Mouse (Mus musculus) lung, postnatal 10 days (tissue): ENCODE measurements at regions not wholly inside any gene's neighbourhood (a gene's known extent, or its start where the extent isn't known, plus 50 kb on each side); places are given as distances from the start of the nearest gene placed in this dataset.

Experiments used
- DNase-seq: peaks from one replicate; pipeline ENCODE4 v3.0.0; 2021

DNA sequence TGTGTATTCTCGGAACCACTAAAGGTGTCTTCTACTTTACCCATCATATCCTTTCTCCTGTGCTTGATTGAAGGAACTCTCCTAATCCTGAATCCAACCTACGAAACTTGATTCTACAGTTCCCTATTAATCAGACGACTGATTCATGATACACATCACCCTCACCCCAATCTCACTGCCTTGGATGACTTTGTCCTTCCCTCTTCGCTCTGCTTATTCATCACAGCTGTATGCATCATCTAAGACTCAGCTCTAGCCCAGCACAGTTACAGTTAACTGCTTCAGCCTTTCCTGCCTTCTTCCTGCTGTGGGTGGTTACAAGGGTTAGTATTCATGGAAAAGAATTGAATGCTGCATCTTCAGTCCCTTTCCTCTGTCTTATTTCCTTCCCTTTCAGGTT lies 640.1 kb upstream of the Cited2 start:
- DNase-seq: no peak

DNA sequence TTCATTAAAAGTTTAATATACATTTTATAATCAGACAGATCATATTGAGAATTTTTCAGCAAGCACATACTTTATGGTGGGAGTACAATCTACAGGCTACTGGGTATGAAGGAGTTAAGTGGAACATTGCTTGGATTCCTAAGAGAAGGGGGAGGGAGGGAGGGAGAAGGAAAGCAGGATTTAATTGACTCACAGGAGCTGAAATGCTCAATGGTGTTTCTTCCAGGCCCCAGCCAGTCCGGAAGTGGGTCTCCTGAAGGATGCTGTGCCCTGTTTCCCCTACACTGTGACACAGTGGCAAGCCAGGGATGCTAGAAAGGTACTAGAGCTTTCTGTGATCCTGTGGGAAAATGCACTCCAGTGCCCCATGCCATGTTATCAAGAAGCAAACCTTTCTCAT lies 621.0 kb upstream of the Cited2 start:
- no peak for DNase-seq

GRCm38 (mm10) chr10:17103416-17103815 lies 619.6 kb upstream of the Cited2 start:
- no peak for DNase-seq

GRCm38 (mm10) chr10:17106831-17107230 lies 616.2 kb upstream of the Cited2 start:
- DNase-seq: no peak

DNA sequence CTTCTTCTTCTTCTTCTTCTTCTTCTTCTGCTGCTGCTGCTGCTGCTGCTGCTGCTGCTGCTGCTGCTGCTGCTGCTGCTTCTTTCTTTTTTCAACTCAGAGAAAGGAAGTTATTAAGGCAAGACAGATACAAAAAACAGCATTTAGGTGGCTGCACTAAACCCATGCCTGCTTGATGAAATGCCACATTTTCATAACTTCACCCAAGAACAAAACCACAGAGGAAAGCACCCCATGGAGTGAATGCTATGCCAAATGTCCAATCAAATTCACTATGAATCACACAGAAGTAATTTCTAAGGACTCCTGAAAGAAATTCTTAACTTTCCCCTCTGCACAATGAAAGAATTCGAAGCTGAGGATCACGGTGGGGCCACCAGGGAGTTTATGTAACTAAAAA lies 611.9 kb upstream of the Cited2 start:
- DNase-seq: no peak

DNA sequence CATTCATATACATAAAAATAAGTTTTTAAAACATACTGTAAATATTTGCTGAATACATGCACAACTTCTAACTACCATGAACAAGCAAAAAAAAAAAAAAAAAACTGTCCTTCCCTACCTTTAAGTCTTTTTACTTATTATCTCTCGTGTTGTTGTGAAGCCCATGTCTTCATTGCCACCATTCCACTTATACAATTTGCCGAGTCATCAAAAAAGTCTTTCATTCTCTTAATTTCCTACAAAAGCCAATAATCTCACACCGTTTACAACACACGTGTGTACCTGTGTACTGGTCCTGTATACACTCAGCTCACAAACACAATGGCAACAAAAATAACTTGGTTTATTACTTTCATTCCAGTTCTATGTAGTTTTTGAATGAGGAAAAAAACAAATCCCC lies 608.2 kb upstream of the Cited2 start:
- DNase-seq: no peak

DNA sequence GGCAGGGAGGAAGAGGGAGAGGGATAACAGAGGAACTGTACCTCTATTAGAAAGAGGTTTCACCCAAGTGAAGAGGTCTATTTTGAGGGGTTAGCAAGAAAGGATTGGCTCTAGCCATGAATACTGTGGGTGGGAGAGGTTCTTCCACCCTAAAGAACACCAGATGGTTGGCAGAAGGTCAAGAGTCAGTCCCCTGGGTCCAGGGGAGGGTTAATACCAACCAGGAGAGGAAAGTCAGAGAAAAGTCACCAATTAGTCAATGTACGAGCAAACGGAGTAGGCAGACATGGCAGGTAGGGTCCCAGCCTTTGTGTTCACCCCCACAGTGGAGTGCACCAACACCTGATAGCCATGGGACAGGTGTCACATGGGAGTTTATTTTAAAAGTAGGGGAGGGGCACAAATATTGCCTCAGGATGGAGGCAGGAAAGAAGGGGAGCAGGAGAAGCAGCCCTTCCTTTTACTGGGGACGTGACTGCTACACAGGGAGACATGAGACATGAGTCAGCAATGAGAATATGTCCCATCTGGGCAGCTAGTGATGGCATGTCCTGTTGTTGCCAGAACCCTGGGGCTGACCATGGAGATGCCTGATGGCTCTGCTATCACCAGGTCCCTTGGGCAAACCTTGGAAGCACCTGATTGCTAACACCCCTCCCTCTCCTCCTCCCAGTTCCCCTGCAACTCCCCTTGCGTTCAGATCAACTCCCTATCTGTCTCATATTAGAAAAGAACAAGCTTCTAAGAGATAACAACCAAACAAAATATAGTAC lies 593.4 kb upstream of the Cited2 start:
- DNase-seq: no peak

- no peak for DNase-seq
These were observed 592.4 kb upstream of the Cited2 start for GRCm38 (mm10) chr10:17130661-17131060.

- DNase-seq: peak; percentile 21
These were observed 591.3 kb upstream of the Cited2 start for GRCm38 (mm10) chr10:17131763-17132162.

- DNase-seq: peak; percentile 32
These were observed 547.6 kb upstream of the Cited2 start for GRCm38 (mm10) chr10:17175385-17175784.

- no peak for DNase-seq
These were observed 546.0 kb upstream of the Cited2 start for GRCm38 (mm10) chr10:17177054-17177453.

GRCm38 (mm10) chr10:17177503-17178278 lies 545.3 kb upstream of the Cited2 start:
- DNase-seq: no peak

GRCm38 (mm10) chr10:17178627-17179026 lies 544.4 kb upstream of the Cited2 start:
- DNase-seq: no peak

- DNase-seq: no peak
These were observed 538.6 kb upstream of the Cited2 start for GRCm38 (mm10) chr10:17184418-17184817.

DNA sequence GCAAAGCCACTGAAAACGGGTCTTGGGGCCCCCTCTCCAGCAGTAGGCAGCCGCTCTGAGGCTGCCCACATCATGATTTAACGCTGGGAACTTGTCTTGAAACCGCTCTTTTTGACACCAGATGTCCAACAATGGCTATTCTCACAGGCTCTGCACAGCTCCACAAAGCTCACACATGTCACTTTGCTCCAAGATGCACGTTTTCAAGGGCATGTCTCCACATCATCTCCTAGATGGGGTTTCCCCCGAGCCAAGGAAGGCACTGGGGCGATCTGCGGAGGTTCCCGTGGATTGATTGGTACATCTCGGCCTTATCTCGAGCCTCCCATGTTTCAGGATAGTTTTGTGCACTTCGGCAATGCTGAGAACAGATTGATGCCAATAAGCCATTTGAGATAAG lies 526.8 kb upstream of the Cited2 start:
- no peak for DNase-seq

DNA sequence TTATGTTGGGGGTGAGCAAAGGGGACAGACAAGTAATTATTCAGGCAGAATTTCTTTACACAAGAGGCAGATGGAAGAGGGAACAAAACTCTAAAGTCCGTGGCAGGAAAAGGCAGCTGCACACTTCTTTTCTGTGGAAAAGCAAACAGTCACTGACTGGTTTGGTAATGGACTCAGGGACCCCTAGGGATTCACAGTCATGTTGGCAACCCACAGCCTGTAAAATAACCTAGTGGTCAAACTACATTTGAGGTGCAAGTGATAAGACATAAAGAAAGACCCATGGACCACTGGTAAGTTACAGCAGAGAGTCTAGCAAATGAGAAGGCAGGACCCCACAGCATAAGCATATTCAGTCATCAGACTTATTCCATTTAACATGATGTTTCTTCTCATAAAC lies 526.4 kb upstream of the Cited2 start:
- DNase-seq: no peak

DNA sequence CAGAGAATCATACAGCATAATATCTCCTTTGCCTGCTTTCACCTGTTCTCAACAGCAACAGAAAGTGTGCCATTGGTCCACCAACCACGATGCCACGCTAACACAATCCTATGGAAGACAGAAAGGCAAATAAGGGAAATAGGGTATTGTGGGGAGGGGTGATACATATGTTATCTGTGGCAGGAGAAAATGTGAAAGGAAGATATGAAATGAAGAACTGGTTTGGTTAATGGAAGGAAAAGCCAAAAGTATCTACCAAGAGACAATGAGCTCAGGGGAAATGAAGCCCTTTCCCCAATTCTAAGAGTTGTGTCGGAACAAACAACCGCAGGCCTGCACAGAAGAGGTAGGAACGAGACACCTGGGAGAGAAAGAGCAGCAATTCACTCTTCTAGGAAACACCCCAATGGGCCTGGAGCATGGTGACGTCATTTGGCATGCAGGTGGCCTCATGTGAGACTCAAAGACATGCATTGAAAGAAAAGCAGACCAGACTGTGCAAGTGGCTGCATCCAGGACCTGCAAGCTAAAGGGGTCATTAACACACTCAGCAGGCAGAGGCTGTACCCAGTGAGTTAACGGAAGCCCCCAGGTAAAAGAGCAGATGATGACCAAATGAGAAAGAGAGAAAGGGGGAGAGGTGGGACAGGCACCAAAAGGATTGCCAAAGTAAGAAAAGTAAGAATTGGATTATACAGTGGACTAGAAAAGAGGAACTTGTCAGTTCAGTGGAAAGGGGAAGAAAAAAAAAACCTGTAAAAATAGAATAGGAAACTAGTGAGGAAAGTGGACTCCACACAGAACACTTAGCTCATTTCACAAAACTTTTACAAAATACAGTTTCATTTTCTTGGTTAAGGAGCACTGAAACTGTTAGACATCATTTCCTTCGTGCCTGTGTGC lies 522.2 kb upstream of the Cited2 start:
- no peak for DNase-seq

DNA sequence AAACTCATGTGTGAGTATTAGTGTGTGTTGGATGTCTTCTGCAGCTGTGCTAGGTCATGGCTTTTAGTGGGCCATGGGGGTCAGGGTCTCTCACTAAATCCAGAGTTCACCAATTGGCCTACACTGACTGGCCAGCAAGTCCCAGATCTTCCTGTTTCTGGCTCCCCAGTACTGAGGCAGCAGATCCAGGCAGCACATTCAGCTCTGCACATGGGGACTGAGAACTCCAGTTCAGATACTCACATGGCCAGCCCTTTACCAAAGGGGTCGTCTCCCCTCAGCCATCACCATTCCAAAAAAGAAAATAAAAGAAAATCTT lies 521.6 kb upstream of the Cited2 start:
- no peak for DNase-seq

DNA sequence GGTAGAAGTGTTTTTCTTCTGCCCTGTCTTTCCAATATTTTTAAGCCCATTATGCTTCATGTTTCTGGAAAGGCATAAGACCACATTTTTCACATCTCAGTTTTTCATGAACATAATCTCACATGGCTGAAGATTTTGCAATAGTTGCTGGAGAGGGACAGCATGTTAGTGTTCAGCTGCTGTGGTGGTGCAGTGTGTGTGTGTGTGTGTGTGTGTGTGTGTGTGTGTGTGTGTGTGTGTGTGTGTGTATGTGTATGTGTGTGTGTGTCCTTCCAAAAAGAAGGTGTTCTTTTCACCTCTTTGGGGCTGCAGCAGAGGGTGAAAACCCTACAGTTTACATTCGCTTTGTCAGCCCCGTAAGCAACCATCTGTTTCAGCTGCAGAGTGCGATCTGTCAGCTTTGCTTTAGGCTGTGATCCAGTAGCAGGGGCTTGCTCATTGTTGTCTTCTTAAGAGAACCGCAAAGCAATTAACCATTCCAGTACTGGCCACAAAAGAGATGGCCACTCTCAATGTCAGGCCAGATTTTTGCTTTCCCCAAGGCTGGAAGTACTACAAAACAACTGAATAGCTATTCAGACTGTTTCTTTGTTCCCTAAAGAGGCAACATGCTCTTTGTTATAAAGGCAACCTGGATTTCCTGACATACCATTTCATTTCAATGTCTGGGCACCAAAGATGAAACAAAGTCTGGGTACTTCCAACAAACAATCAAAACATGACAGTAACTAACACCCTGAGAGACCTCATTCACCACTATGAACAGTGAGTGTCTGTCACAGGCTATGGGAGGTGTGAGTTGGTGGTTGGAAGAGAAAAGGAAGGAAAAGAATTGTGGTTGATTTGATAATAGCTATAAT lies 520.2 kb upstream of the Cited2 start:
- DNase-seq: peak; percentile 5

DNA sequence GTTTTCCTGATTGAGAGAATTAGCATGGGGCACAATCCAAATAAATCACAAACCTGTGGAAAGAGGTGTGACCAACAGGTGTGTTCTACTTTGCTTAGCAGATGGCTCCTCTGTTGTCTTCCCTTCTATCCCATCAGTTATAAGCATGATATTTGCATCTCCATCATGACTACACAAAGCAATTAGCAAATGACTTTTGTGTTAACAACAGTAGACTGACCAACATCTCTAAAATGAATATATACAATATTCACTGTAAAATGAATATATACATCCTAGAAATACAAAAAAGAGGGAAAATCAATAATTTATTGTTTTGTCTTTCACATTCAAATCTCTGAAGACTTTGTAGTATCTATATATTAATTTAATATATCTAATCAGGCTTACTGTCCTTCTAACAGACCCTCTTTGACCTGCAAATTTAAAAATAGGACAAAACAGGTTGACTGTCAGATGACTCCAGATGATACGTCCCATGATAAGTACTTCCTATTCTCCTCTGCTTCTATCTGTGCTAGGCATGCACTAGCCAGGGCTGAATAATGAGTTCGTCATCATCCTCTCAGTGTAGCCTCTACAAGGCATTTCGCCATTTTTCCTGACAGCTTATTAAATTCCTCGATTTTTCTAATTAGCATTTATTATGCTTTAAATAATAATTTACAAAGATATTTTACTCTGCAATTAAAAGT lies 519.5 kb upstream of the Cited2 start:
- no peak for DNase-seq

DNA sequence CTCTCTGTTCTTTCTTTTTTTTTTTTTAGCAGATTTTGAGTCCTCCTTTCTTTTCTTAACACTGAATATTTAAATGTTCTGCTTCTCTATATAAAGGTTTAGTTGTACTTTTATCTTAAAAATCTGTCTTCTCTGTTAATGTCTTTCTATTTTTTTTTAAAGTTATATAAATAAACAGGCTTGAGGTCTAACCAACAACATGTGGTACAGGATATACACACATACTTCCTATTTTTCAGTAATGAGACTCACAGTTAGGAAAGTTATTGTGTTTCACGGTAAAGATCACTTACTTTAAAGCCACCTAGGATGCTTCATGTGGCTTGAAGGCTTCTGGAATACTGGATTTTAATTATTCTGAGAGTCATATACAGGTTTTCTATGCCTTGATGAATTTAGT lies 518.9 kb upstream of the Cited2 start:
- DNase-seq: no peak
